Mouse (Mus musculus) midbrain, embryonic 13.5 days (tissue): ENCODE results near the gene Pak1ip1. TPM values are rescaled to one million over a fixed set of nuclear protein-coding genes. Genes with fewer than 3 reads are reported as not detected.
"Not testable (repeated sequence)": the region's sequence is repeated elsewhere in the genome, so short reads cannot be mapped to it uniquely, and the experiment has no call there.

ENCODE experiments used
- ATAC-seq: fragments of 200-750 bp; cut with Nextera tagmentation; 2 replicates; pipeline ENCODE4 v1.8.0; 2017; ENCODE audit warnings: mild to moderate bottlenecking, moderate TSS enrichment, moderate library complexity
- H3K27ac ChIP-seq: fragments of 300-500 bp; sonication (generic); 2 replicates; pipeline ENCODE4 v1.5.1; 2015; ENCODE audit warnings: inconsistent platforms, mild to moderate bottlenecking, moderate library complexity
- H3K27me3 ChIP-seq: fragments of 300-500 bp; sonication (generic); 2 replicates; pipeline ENCODE4 v1.6.1; 2015; ENCODE audit warnings: mild to moderate bottlenecking, inconsistent platforms
- H3K36me3 ChIP-seq: fragments of 300-500 bp; sonication (generic); 2 replicates; pipeline ENCODE4 v1.6.1; 2015; ENCODE audit warnings: mild to moderate bottlenecking, inconsistent platforms
- H3K4me1 ChIP-seq: fragments of 300-500 bp; sonication (generic); replicated peaks from 2 replicates; pipeline ENCODE4 v1.6.1; 2015; ENCODE audit warnings: inconsistent platforms
- H3K4me2 ChIP-seq: fragments of 300-500 bp; sonication (generic); replicated peaks from 2 replicates; pipeline ENCODE4 v1.6.1; 2015; ENCODE audit warnings: moderate library complexity, mild to moderate bottlenecking, inconsistent platforms
- H3K4me3 ChIP-seq: fragments of 300-500 bp; sonication (generic); replicated peaks from 2 replicates; pipeline ENCODE4 v1.5.1; 2015; ENCODE audit warnings: mild to moderate bottlenecking, inconsistent platforms
- H3K9ac ChIP-seq: fragments of 300-500 bp; sonication (generic); replicated peaks from 2 replicates; pipeline ENCODE4 v1.6.1; 2015; ENCODE audit warnings: mild to moderate bottlenecking, inconsistent platforms
- H3K9me3 ChIP-seq: fragments of 300-500 bp; sonication (generic); 2 replicates; pipeline ENCODE4 v1.6.1; 2016; ENCODE audit warnings: mild to moderate bottlenecking, inconsistent platforms
- WGBS: fragments of 180-500 bp; shearing (Covaris S2); methylation state at CpG from one replicate; pipeline ENCODE4 v1.1.7; 2015; 5-methylcytosine and 5-hydroxymethylcytosine counted together
- polyA plus RNA-seq: library from polyadenylated mRNA; unstranded; fragments of >200 nt; fragmentation: Nextera tagmentation; extraction: Ambion mirVana; gene quantifications from 2 replicates; pipeline ENCODE4 v1.2.1, GENCODE M21; 2015

Gene Pak1ip1
- polyA plus RNA-seq, 1 experiment from 2014 or later, result 71.6 TPM

DNA sequence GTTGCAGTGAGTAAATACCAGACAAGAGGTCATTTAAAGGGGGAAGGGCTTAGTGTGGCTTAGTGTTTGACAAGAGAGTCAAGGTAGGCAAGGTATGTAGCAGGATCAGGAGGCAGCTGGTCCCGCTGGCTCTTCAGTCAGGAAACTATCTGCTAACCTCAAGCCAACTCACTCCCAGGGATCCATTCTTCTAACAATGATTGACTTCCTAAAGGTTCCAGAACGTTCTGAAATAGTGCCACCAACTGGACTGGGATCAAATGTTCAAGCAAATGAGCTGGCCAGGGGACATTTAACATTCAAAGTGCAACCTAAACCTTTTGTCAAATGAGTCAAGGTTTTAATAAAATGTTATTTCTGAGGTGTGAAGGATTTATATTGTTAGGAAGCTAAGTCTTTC lies 21.5 kb upstream of the Pak1ip1 start:
- 67% methylated on average over 2 of the region's 2 CpGs for WGBS
- H3K27me3 ChIP-seq, result no peaks in the 10 kb centered on the region

DNA sequence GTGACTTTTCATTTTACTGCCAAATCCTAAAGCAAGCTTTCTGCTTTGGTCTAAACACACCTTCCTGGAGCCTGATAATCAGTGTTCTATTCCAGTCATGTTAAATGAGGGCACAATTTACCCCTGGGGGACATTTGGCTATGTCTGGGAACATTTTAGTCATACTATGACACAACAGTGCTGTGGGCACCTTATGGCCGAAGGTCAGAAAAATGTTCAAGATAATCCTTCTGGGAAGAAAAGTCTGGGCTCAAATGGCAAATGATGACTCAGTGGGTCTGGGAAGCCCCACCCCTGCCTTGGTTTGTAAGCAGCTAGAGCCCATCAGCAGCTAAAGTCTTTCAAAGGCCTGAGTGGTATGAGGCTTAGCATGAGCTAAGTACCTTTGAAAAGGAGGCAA lies 18.1 kb upstream of the Pak1ip1 start:
- Histone ChIP-seq H3K9me3 (no peaks in the 10 kb centered on the region), H3K4me3 (no peak overlapping the region), H3K27ac (no peak overlapping the region), H3K9ac (no peak overlapping the region), H3K4me1 (no peaks in the 10 kb centered on the region), H3K27me3 (no peaks in the 10 kb centered on the region), H3K4me2 (no peak overlapping the region), H3K36me3 (no peaks in the 10 kb centered on the region)
- 76% methylated on average over 1 of the region's 1 CpGs for WGBS
- ATAC-seq, result no peak

More for the DNA sequence above, 21.5 kb upstream of the Pak1ip1 start:
- H3K4me3 ChIP-seq, result no peak overlapping the region
- no peak overlapping the region for H3K27ac ChIP-seq
- no peak overlapping the region for H3K4me2 ChIP-seq
- no peak for ATAC-seq
- no peaks in the 10 kb centered on the region for H3K9me3 ChIP-seq
- no peaks in the 10 kb centered on the region for H3K36me3 ChIP-seq
- H3K4me1 ChIP-seq, result no peaks in the 10 kb centered on the region
- H3K9ac ChIP-seq, result no peak overlapping the region

GRCm38 (mm10) chr13:40986081-40986480 lies 14.7 kb upstream of the Pak1ip1 start:
- Histone ChIP-seq H3K4me1 (no peaks in the 10 kb centered on the region), H3K27ac (no peak overlapping the region), H3K4me2 (no peak overlapping the region), H3K36me3 (no peaks in the 10 kb centered on the region), H3K9me3 (no peaks in the 10 kb centered on the region), H3K9ac (no peak overlapping the region), H3K4me3 (no peak overlapping the region), H3K27me3 (no peaks in the 10 kb centered on the region)
- 95% methylated on average over 5 of the region's 5 CpGs for WGBS
- no peak for ATAC-seq

DNA sequence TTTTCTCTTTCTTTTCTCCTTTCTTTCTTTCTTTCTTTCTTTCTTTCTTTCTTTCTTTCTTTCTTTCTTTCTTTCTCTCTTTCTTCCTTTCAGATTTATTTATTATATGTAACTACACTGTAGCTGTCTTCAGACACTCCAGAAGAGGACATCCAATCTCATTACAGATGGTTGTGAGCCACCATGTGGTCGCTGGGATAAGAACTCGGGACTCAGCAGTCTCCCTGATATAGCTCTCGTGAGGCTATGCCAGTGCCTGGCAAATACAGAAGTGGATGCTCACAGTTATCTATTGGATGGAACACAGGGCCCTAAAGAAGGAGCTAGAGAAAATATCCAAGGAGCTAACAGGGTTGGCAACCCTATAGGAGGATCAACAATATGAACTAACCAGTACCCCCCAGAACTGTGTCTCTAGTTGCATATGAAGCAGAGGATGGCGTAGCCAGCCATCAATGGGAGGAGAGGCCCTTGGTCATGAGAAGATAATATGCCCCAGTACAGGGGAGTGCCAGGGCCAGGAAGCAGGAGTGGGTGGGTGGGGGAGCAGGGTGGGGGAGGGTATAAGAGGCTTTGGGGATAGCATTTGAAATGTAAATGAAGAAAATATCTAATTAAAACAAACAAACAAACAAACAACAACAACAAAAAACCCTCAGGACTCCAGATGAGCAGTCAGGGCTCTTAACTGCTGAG lies 13.1 kb upstream of the Pak1ip1 start:
- not testable (repeated sequence) for ATAC-seq, H3K9me3 ChIP-seq, H3K4me1 ChIP-seq, H3K36me3 ChIP-seq, H3K27me3 ChIP-seq, H3K27ac ChIP-seq, H3K4me3 ChIP-seq, H3K9ac ChIP-seq, H3K4me2 ChIP-seq
- 65% methylated on average over 4 of the region's 4 CpGs for WGBS

- H3K27me3 ChIP-seq, result no peaks in the 10 kb centered on the region
- no peak overlapping the region for H3K9ac ChIP-seq
- H3K27ac ChIP-seq, result no peak overlapping the region
- H3K9me3 ChIP-seq, result no peaks in the 10 kb centered on the region
- ATAC-seq, result no peak
- 66% methylated on average over 2 of the region's 2 CpGs for WGBS
- no peak overlapping the region for H3K4me2 ChIP-seq
- H3K36me3 ChIP-seq, result no peaks in the 10 kb centered on the region
- H3K4me1 ChIP-seq, result no peaks in the 10 kb centered on the region
- no peak overlapping the region for H3K4me3 ChIP-seq
Measured at GRCm38 (mm10) chr13:40988418-40988817, 12.4 kb upstream of the Pak1ip1 start.

DNA sequence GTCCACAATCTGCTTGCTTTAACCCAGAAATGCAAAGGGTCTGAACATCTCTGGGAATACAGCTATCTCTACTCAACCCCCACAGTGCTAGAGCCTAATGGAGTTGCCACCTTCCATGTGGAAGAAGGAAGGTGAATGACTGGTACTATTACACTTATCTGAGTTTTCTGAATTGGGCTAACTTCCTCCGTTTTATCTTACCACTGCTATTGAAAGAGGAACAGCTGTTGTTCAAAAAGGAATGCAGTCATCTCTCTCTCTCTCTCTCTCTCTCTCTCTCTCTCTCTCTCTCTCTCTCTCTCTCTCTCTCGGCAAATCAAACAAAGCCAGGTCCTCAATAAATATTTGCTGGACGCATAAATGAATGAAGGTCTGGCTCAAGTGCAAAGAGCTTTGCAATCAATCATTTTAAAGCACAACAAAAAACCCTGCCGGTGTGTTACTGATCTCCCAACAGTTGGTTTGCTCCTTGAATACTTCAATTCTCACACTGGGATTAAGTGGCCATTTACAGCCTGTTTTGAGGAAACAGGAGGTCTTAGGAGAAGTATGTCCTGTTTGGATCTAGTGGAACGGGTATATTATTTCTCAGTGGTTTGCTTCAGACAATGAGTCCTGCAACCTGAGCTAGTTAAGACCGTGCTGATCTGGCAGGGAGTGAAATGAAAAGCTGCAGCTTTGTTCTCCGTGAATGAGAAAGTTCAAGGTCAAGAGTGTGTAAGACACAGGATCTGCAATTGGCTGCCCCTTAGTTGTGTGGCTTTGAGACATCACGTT lies 6.1 kb upstream of the Pak1ip1 start:
- peak; percentile 45; the same call in 1 of the 2 replicates for ATAC-seq
- H3K9ac ChIP-seq, result no peak overlapping the region
- no peak overlapping the region; the same call in 1 of the 2 replicates for H3K27ac ChIP-seq

DNA sequence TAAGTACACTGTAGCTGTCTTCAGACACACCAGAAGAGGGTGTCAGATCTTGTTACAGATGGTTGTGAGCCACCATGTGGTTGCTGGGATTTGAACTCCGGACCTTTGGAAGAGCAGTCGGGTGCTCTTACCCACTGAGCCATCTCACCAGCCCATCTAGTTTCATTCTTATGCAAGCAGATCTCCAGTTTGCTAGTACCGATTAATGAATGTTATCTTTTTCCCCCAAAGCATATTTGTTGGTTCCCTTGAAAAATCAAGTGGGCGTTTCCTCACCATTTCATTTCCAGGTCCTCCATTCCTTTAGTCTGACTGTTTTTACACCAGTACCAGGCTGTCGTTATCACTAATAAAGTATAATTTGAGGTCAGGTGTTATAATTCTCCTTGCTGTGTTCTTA lies 2.3 kb upstream of the Pak1ip1 start:
- H3K4me2 ChIP-seq, H3K9me3 ChIP-seq, H3K27ac ChIP-seq, H3K36me3 ChIP-seq, H3K27me3 ChIP-seq, H3K4me3 ChIP-seq, H3K9ac ChIP-seq, ATAC-seq: not testable (repeated sequence)
- WGBS, result 89% methylated on average over 5 of the region's 5 CpGs
- H3K4me1 ChIP-seq, result peaks cover 30% of the 10 kb centered on the region

More for the DNA sequence above, 6.1 kb upstream of the Pak1ip1 start:
- H3K9me3 ChIP-seq, result no peaks in the 10 kb centered on the region
- 0 out of 2 replicates have a peak overlapping the region, but pooled peaks have one; percentile 3 for H3K4me2 ChIP-seq
- peaks cover 9% of the 10 kb centered on the region; the same call in 1 of the 2 replicates for H3K4me1 ChIP-seq
- H3K4me3 ChIP-seq, result no peak overlapping the region
- H3K27me3 ChIP-seq, result no peaks in the 10 kb centered on the region
- H3K36me3 ChIP-seq, result no peaks in the 10 kb centered on the region
- 14% methylated on average over 8 of the region's 8 CpGs for WGBS

DNA sequence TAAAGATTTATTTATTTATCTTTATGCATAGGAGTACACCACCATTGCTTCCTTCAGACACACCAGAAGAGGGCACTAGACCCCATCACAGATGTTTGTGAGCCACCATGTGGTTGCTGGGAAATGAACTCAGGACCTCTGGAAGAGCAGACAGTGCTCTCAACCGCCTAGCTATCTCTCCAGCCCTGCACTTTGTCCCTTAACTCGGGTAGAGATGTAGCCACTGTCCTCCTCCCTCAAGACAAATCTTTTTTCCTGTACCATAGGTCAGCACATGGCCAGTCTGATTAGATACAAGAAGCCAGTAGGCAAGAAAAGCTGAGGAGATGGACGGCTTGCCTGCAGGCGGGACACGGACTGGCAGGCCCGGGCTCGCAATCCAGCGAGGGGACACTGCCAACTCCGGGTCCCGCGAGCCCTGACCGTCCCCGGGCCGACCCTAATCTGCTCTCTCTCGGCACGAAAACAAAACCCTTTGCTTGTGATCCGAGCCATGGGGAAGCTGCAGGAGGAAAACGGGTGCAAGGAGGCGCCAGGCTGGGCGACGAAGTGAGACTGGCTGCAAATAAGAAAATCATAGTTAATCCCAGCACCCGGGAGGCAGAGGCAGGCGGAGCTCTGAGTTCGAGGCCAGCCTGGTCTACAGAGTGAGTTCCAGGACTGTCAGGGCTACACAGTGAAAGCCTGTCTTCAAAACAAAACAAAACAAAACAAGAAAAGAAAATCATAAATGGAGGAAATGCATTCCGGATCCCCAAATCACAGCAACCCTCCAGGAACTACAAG lies 490 bp upstream of the Pak1ip1 start:
- Histone ChIP-seq H3K4me3 (peak overlapping the region; percentile 94), H3K36me3 (peaks cover 10% of the 10 kb centered on the region)
- 2% methylated on average over 25 of the region's 25 CpGs for WGBS

DNA sequence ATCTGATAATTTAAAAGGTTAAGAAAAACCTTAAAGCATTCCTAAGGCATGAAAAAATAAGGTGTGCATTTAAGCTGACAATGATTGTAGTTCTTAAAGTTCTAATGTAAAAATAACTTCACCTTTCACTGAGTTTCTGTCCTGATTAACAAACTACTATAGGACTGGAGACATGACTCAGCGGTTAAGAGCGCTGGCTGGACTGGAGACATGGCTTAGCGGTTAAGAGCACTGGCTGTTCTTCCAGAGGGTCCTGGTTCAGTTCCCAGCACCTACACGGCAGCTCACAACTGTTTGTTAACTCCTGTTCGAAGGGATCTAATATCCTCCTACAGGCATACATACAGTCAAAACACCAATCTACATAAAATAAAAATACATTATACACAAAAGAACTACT lies 1.2 kb downstream of the Pak1ip1 start:
- Histone ChIP-seq H3K27ac (no peak overlapping the region), H3K4me3 (peak overlapping the region; percentile 94), H3K9me3 (no peaks in the 10 kb centered on the region), H3K9ac (no peak overlapping the region), H3K4me1 (peaks cover 22% of the 10 kb centered on the region), H3K36me3 (peaks cover 26% of the 10 kb centered on the region), H3K27me3 (no peaks in the 10 kb centered on the region), H3K4me2 (peak overlapping the region; percentile 91)
- ATAC-seq, result no peak
- 84% methylated on average over 5 of the region's 5 CpGs for WGBS

More for the DNA sequence above, 490 bp upstream of the Pak1ip1 start:
- peak overlapping the region; percentile 75 for H3K4me2 ChIP-seq
- H3K27me3 ChIP-seq, result no peaks in the 10 kb centered on the region
- ATAC-seq, result peak; percentile 55
- peaks cover 22% of the 10 kb centered on the region for H3K4me1 ChIP-seq
- H3K9me3 ChIP-seq, result no peaks in the 10 kb centered on the region
- H3K27ac ChIP-seq, result peak overlapping the region; percentile 89
- peak overlapping the region; percentile 74 for H3K9ac ChIP-seq

GRCm38 (mm10) chr13:41006244-41006643 lies 5.4 kb downstream of the Pak1ip1 start:
- WGBS, result 98% methylated on average over 4 of the region's 4 CpGs
- H3K27ac ChIP-seq, result no peak overlapping the region

DNA sequence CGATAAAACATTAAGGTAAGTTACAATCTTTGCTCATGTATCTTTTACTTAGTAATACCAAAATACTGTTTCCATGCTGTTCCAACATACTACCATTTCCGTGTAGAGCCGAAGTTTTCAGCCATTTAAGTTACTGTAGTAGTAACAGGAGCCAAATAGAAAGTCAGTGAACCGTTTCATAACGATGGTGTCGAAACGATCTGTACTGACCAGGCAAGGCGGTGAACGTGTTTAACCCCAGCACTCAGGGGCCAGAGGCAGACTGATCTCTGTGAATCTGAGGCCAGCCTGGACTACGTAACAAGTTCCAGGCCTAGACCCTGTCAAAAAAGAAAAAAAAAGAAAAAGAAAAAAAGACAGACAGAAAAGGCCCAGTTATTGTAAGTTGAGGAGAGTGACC lies 7.4 kb downstream of the Pak1ip1 start:
- no peak overlapping the region for H3K27ac ChIP-seq

More at GRCm38 (mm10) chr13:41006244-41006643, 5.4 kb downstream of the Pak1ip1 start:
- Histone ChIP-seq H3K36me3 (peaks cover 68% of the 10 kb centered on the region), H3K9ac (no peak overlapping the region), H3K9me3 (no peaks in the 10 kb centered on the region), H3K4me1 (peaks cover 14% of the 10 kb centered on the region), H3K4me3 (no peak overlapping the region), H3K27me3 (no peaks in the 10 kb centered on the region), H3K4me2 (no peak overlapping the region)
- no peak for ATAC-seq

GRCm38 (mm10) chr13:41008946-41009345 lies 8.1 kb downstream of the Pak1ip1 start:
- no peak for ATAC-seq
- Histone ChIP-seq H3K36me3 (peaks cover 92% of the 10 kb centered on the region), H3K4me3 (no peak overlapping the region), H3K9ac (no peak overlapping the region), H3K4me2 (no peak overlapping the region), H3K27ac (no peak overlapping the region), H3K9me3 (no peaks in the 10 kb centered on the region), H3K27me3 (no peaks in the 10 kb centered on the region), H3K4me1 (no peaks in the 10 kb centered on the region)
- WGBS, result 89% methylated on average over 8 of the region's 8 CpGs

More for the DNA sequence above, 7.4 kb downstream of the Pak1ip1 start:
- no peaks in the 10 kb centered on the region for H3K4me1 ChIP-seq
- no peak overlapping the region for H3K4me2 ChIP-seq
- H3K9ac ChIP-seq, result no peak overlapping the region
- no peak overlapping the region for H3K4me3 ChIP-seq
- 94% methylated on average over 10 of the region's 10 CpGs for WGBS
- no peaks in the 10 kb centered on the region for H3K27me3 ChIP-seq
- H3K9me3 ChIP-seq, result no peaks in the 10 kb centered on the region
- H3K36me3 ChIP-seq, result peaks cover 88% of the 10 kb centered on the region
- no peak for ATAC-seq
